Mouse (Mus musculus): Measurements from ENCODE around the gene Mmp25. TPM values are rescaled to one million over a fixed set of nuclear protein-coding genes. Genes with fewer than 3 reads are reported as not detected.

Mmp25 gene
- polyA plus RNA-seq, 1 experiment from 2014 or later: 0.26 TPM

- Histone ChIP-seq H3K27ac (replicated peaks in 1 of 2; ENCODE audit: control insufficient read depth in 1 of 2, insufficient read depth in 1 of 2, low read depth in 2 of 2, low read length in 2 of 2) (no peak overlapping the region), H3K36me3 (ENCODE audit: control insufficient read depth, insufficient read depth, low read length) (no peaks in the 10 kb centered on the region), H3K4me3 (ENCODE audit: control insufficient read depth in 1 of 2, insufficient read depth in 1 of 2, low read depth in 1 of 2, low read length in 2 of 2) (peak overlapping the region in 1 of 2 experiments; percentile 12; a peak in 2 of 4 replicates), H3K9ac (ENCODE audit: low read length) (no peak overlapping the region), H3K4me1 (ENCODE audit: control insufficient read depth in 2 of 2, insufficient read depth in 2 of 2, low read length in 2 of 2) (peaks cover 0 to 3% of the 10 kb centered on the region in 2 experiments; a peak in 1 of 4 replicates), H3K9me3 (ENCODE audit: control insufficient read depth, low read length) (no peaks in the 10 kb centered on the region), H3K27me3 (ENCODE audit: control insufficient read depth, insufficient read depth, low read length) (peaks cover 48% of the 10 kb centered on the region), H3K4me2 (ENCODE audit: low read length) (peak overlapping the region; percentile 35)
- no peak for ATAC-seq (ENCODE audit: insufficient number of reproducible peaks, insufficient read depth, low FRiP score, low read depth)
- 6% methylated on average over 14 of the region's 14 CpGs for WGBS
Measured at GRCm38 (mm10) chr17:23660876-23661200, 15.8 kb upstream of the Mmp25 start.

GRCm38 (mm10) chr17:23660117-23660875, 15.2 kb upstream of the Mmp25 start, which contains the start of gene Bicdl2:
Bicdl2 (plus strand) TSS chr17:23660506.
- ATAC-seq (ENCODE audit: insufficient number of reproducible peaks, insufficient read depth, low FRiP score, low read depth): 0 out of 2 replicates have a peak, but pooled peaks have one; percentile 31
- Histone ChIP-seq H3K36me3 (ENCODE audit: control insufficient read depth, insufficient read depth, low read length) (no peaks in the 10 kb centered on the region), H3K9me3 (ENCODE audit: control insufficient read depth, low read length) (no peaks in the 10 kb centered on the region), H3K4me3 (ENCODE audit: control insufficient read depth in 1 of 2, insufficient read depth in 1 of 2, low read depth in 1 of 2, low read length in 2 of 2) (peak within 1 kb of the TSS in 1 of 2 experiments; percentile 12; a peak in 2 of 4 replicates), H3K9ac (ENCODE audit: low read length) (no peak within 1 kb of the TSS), H3K4me1 (ENCODE audit: control insufficient read depth in 2 of 2, insufficient read depth in 2 of 2, low read length in 2 of 2) (peaks cover 0 to 3% of the 10 kb centered on the region in 2 experiments; a peak in 1 of 4 replicates), H3K27me3 (ENCODE audit: control insufficient read depth, insufficient read depth, low read length) (peaks cover 48% of the 10 kb centered on the region), H3K27ac (replicated peaks in 1 of 2; ENCODE audit: control insufficient read depth in 1 of 2, insufficient read depth in 1 of 2, low read depth in 2 of 2, low read length in 2 of 2) (no peak within 1 kb of the TSS), H3K4me2 (ENCODE audit: low read length) (peak within 1 kb of the TSS; percentile 35)
- 6% methylated on average over 27 of the region's 27 CpGs for WGBS

GRCm38 (mm10) chr17:23658450-23658849, 13.4 kb upstream of the Mmp25 start:
- H3K27me3 ChIP-seq (ENCODE audit: control insufficient read depth, insufficient read depth, low read length): peaks cover 48% of the 10 kb centered on the region
- H3K9ac ChIP-seq (ENCODE audit: low read length): no peak overlapping the region
- no peak overlapping the region for H3K27ac ChIP-seq (replicated peaks in 1 of 2; ENCODE audit: control insufficient read depth in 1 of 2, insufficient read depth in 1 of 2, low read depth in 2 of 2, low read length in 2 of 2)
- WGBS: 73% methylated on average over 3 of the region's 3 CpGs
- H3K36me3 ChIP-seq (ENCODE audit: control insufficient read depth, insufficient read depth, low read length): no peaks in the 10 kb centered on the region
- H3K9me3 ChIP-seq (ENCODE audit: control insufficient read depth, low read length): no peaks in the 10 kb centered on the region
- H3K4me2 ChIP-seq (ENCODE audit: low read length): no peak overlapping the region
- no peak overlapping the region for H3K4me3 ChIP-seq (ENCODE audit: control insufficient read depth in 1 of 2, insufficient read depth in 1 of 2, low read depth in 1 of 2, low read length in 2 of 2)
- peaks cover 0 to 3% of the 10 kb centered on the region in 2 experiments; a peak in 1 of 4 replicates for H3K4me1 ChIP-seq (ENCODE audit: control insufficient read depth in 2 of 2, insufficient read depth in 2 of 2, low read length in 2 of 2)
- ATAC-seq (ENCODE audit: insufficient number of reproducible peaks, insufficient read depth, low FRiP score, low read depth): no peak

DNA sequence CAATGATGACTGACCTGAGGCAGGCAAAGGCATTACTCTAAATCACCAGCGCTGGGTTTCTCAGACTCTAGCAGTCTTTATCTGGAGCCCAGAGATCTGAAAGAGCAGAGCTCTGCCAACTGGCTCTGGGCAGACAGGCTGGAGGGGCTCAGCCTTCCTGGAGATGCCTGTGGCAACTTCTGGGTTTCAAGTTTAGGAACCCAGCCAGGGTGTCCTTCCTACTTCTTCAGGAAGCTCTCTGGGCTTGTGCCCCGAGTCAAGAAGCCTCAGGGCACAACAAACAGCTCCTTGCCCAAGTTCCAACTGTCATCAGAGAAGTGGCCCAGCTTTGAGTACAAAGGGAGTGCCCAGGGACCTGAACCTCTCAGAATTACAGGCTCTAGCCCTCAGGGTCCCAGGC, 9.3 kb upstream of the Mmp25 start:
- Histone ChIP-seq H3K27me3 (ENCODE audit: control insufficient read depth, insufficient read depth, low read length) (peaks cover 10% of the 10 kb centered on the region), H3K36me3 (ENCODE audit: control insufficient read depth, insufficient read depth, low read length) (no peaks in the 10 kb centered on the region), H3K9ac (ENCODE audit: low read length) (no peak overlapping the region), H3K4me3 (ENCODE audit: control insufficient read depth in 1 of 2, insufficient read depth in 1 of 2, low read depth in 1 of 2, low read length in 2 of 2) (no peak overlapping the region), H3K27ac (replicated peaks in 1 of 2; ENCODE audit: control insufficient read depth in 1 of 2, insufficient read depth in 1 of 2, low read depth in 2 of 2, low read length in 2 of 2) (no peak overlapping the region), H3K4me1 (ENCODE audit: control insufficient read depth in 2 of 2, insufficient read depth in 2 of 2, low read length in 2 of 2) (no peaks in the 10 kb centered on the region), H3K4me2 (ENCODE audit: low read length) (no peak overlapping the region), H3K9me3 (ENCODE audit: control insufficient read depth, low read length) (no peaks in the 10 kb centered on the region)
- 53% methylated on average over 2 of the region's 2 CpGs for WGBS
- ATAC-seq (ENCODE audit: insufficient number of reproducible peaks, insufficient read depth, low FRiP score, low read depth): no peak

DNA sequence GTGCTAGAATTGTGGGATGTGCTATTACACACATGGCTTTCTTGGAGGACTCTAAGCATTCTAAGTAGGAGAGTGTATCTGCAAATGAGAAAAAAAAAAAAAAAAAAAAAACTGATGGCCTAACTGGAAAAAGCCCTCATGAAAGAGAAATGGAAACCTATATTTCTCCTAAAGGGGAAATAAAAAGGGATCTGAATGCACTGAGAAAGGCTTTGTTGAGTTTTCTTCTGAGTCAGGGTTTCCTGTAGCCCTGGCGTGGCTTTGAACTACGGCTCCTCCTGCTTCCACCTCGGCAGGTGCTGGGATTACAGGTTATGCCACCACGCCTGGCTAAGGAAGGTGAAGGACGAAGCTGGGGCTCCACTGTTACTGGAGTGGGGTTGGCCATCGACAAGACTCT, 8.9 kb upstream of the Mmp25 start:
- Histone ChIP-seq H3K4me3 (ENCODE audit: control insufficient read depth in 1 of 2, insufficient read depth in 1 of 2, low read depth in 1 of 2, low read length in 2 of 2) (no peak overlapping the region), H3K27me3 (ENCODE audit: control insufficient read depth, insufficient read depth, low read length) (peaks cover 6% of the 10 kb centered on the region; the same call in 1 of the 2 replicates), H3K4me2 (ENCODE audit: low read length) (no peak overlapping the region), H3K27ac (replicated peaks in 1 of 2; ENCODE audit: control insufficient read depth in 1 of 2, insufficient read depth in 1 of 2, low read depth in 2 of 2, low read length in 2 of 2) (no peak overlapping the region), H3K9me3 (ENCODE audit: control insufficient read depth, low read length) (no peaks in the 10 kb centered on the region), H3K9ac (ENCODE audit: low read length) (no peak overlapping the region), H3K36me3 (ENCODE audit: control insufficient read depth, insufficient read depth, low read length) (no peaks in the 10 kb centered on the region), H3K4me1 (ENCODE audit: control insufficient read depth in 2 of 2, insufficient read depth in 2 of 2, low read length in 2 of 2) (no peaks in the 10 kb centered on the region)
- WGBS: 49% methylated on average over 6 of the region's 6 CpGs
- no peak for ATAC-seq (ENCODE audit: insufficient number of reproducible peaks, insufficient read depth, low FRiP score, low read depth)

DNA sequence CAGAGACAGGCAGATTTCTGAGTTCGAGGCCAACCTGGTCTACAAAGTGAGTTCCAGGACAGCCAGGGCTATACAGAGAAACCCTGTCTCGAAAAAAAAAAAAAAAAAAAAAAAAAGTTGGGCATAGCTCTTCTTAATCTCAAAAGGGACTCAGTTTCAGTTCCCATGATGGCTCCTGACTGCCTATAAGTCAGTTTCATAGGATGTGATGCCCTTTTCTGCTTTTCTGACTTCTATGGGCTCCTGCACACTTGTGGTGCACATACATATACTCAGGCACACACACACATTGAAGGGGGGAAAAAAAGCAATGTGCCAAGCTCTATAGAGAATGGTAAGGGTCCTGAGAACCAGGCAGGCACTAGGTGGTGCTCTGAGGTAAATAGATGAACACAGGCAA, 8.2 kb upstream of the Mmp25 start:
- Histone ChIP-seq H3K36me3 (ENCODE audit: control insufficient read depth, insufficient read depth, low read length) (no peaks in the 10 kb centered on the region), H3K9ac (ENCODE audit: low read length) (no peak overlapping the region), H3K27ac (replicated peaks in 1 of 2; ENCODE audit: control insufficient read depth in 1 of 2, insufficient read depth in 1 of 2, low read depth in 2 of 2, low read length in 2 of 2) (no peak overlapping the region), H3K4me3 (ENCODE audit: control insufficient read depth in 1 of 2, insufficient read depth in 1 of 2, low read depth in 1 of 2, low read length in 2 of 2) (no peak overlapping the region), H3K27me3 (ENCODE audit: control insufficient read depth, insufficient read depth, low read length) (peaks cover 4% of the 10 kb centered on the region; the same call in 1 of the 2 replicates), H3K9me3 (ENCODE audit: control insufficient read depth, low read length) (no peaks in the 10 kb centered on the region), H3K4me1 (ENCODE audit: control insufficient read depth in 2 of 2, insufficient read depth in 2 of 2, low read length in 2 of 2) (no peaks in the 10 kb centered on the region), H3K4me2 (ENCODE audit: low read length) (no peak overlapping the region)
- ATAC-seq (ENCODE audit: insufficient number of reproducible peaks, insufficient read depth, low FRiP score, low read depth): no peak
- 60% methylated on average over 1 of the region's 2 CpGs for WGBS

DNA sequence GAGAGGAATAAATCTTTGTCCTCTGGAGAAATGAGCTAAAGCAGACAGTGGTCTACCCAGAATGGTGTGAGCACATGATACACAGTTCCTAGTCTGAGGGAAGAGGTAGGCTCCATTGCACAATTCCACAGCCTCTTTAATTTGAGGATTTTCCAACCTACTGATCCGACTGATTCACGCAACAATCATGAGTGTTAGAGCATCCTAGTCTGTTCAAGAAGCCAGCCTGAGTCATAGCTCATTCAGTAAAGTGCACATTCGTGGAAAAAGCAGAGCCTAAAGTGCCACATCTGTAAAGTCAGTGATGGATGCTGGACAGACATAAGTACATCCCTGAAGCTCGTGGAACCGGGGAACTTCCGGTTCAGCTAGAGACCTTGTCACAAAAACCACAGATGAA, 6.3 kb upstream of the Mmp25 start:
- H3K36me3 ChIP-seq (ENCODE audit: control insufficient read depth, insufficient read depth, low read length): no peaks in the 10 kb centered on the region
- no peak for ATAC-seq (ENCODE audit: insufficient number of reproducible peaks, insufficient read depth, low FRiP score, low read depth)
- H3K9ac ChIP-seq (ENCODE audit: low read length): no peak overlapping the region
- no peak overlapping the region for H3K27ac ChIP-seq (replicated peaks in 1 of 2; ENCODE audit: control insufficient read depth in 1 of 2, insufficient read depth in 1 of 2, low read depth in 2 of 2, low read length in 2 of 2)
- no peak overlapping the region for H3K4me2 ChIP-seq (ENCODE audit: low read length)
- peaks cover under 1% of the 10 kb centered on the region; the same call in 1 of the 2 replicates for H3K27me3 ChIP-seq (ENCODE audit: control insufficient read depth, insufficient read depth, low read length)
- 80% methylated on average over 6 of the region's 6 CpGs for WGBS
- no peaks in the 10 kb centered on the region for H3K4me1 ChIP-seq (ENCODE audit: control insufficient read depth in 2 of 2, insufficient read depth in 2 of 2, low read length in 2 of 2)
- H3K4me3 ChIP-seq (ENCODE audit: control insufficient read depth in 1 of 2, insufficient read depth in 1 of 2, low read depth in 1 of 2, low read length in 2 of 2): no peak overlapping the region
- no peaks in the 10 kb centered on the region for H3K9me3 ChIP-seq (ENCODE audit: control insufficient read depth, low read length)
